Mouse (Mus musculus): ENCODE data around the gene Bcl2.

The Bcl2 gene

DNA sequence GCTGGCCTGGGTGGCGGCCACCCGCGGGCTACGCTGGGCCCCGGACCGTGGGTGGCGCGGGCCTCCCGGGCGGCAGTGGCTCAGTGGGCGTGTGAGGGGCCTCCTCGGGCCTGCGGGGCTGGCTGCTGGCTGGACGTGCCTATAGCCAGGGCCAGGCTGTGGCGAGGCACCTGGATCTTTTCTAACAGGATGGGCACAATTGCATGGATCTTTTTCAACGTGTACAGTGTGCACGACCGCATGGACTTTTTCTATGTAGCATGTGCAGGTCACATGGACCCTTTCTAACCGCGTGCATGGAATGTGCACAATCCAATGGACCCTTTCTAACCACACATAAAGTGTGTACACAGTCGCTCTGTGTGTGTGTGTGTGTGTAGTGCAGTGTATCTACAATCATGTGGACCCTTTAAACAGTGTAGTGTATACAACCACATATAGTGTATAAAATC is 482 bp upstream of the Bcl2 start:
- DNase-seq (ENCODE audit: extremely low read depth, low read depth, low spot score), result no peak

DNA sequence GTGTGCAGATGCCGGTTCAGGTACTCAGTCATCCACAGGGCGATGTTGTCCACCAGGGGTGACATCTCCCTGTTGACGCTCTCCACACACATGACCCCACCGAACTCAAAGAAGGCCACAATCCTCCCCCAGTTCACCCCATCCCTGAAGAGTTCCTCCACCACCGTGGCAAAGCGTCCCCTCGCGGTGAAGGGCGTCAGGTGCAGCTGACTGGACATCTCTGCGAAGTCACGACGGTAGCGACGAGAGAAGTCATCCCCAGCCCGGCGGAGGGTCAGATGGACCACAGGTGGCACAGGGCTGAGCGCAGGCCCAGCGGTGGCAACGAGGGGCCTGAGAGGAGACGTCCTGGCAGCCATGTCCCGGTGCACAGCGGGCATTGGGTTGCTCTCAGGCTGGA is 1.7 kb downstream of the Bcl2 start:
- DNase-seq (ENCODE audit: extremely low read depth, low read depth, low spot score), result no peak

DNA sequence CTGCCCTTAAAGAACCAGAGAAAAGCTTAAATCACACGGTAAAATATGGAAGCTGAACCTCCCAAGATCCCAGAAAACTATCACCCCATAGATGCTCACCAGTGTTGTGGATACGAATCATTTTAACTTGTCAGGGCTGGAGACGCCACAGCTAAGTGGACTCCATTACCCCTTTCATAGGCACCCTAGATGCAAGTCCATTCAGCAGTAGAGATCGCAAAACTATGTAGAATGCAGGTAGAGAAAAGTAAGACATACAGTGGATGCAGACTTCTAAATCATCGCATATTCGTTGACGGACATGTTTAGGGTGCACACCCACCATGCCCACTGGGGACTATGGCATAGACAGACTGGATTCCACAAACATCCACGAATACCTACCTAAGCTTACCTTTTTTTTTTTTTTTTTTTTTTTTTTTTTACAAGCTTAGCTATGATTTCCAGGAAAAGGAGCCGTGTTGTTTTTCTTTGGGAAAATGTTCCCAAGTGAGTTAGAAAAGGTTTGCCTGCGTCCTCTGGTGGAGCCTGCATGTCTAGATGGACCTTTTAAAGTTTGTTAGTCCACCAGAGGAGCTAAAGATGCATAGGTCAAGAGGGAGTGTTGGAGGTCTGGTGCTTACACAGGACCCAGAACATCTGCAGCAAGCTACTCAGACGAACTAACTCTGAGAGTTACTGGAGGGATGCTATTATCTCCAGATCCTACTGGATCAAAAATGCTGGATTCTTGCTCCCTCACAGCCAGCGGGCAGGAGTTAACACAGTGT is 2.5 kb downstream of the Bcl2 start:
- DNase-seq (ENCODE audit: extremely low read depth, low read depth, low spot score), result no peak

DNA sequence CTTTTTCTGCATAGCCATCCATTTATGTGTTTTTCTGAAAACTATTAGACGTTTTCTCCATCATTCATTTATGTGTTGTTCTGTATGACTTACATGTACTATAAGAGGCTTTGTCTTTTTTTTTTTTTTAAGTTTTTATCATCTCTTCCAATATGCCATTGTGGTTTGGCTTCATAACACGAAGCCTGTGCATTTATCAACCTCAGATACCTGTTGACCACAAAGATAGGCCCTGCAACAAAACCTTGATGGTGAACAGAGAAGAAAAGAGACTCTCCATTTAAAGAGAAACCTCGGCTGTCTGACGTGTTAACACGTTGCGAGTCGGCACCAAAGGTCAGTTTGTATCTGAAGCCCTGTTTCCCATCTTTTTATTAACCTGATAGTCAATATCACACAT is 3.9 kb downstream of the Bcl2 start:
- DNase-seq (ENCODE audit: extremely low read depth, low read depth, low spot score), result no peak

DNA sequence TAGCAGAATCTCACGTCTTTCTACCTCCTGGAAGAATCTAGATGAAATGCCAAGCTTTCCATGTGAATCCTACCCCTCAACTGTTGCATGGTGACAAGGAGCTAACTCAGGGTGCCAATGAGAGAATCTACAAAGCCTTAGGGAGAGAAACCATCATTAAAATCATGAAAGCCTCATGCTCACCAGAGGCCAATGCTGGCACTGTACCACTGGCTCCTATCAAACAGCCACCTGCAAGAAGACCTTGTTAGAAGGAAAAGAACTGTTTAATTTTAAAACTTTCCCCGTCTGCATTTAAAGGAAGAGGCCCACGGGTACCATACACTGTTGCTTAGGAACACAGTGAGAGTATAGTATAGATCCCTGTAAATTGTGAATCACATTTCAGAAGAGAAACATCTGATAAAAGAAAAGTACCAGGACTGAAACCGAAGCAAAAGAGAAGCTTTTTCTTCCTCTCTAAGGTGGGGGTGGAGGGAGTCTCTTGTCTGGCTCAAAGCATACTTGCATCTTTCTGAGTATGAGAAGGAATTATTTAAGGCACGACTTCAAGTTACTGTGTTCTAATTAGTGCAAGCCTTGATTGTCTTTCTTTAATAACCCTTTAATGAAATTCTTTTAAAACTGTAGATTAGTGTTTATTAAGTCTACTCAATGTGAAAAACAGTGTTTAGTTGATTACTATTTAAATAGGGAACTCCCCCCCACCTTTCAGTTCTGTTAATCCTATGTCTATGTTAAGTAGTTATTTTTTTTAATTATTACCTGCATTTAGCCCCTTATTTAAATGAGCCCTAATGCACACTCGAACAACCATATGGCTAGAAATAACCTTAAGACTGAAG is 6.8 kb downstream of the Bcl2 start:
- DNase-seq (ENCODE audit: extremely low read depth, low read depth, low spot score), result no peak

DNA sequence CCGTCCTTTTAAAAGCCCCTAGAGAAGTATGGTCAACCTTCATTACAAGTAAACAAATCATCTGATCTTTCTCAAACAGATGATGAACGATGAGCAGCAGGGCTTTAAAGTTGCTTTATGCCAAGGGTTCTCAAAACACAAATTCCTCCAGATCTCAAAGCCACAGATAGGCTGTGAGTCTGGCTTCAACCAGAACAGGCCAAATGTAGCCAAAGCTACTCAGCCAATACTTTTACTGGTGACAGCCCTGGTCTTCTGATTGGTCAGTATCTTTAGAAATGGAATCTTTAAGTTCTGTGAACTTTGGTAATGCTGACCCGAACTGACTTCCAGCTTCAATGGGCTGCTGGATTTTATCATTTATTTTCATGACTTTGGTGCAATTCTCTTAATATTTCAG is 10.9 kb downstream of the Bcl2 start:
- DNase-seq (ENCODE audit: extremely low read depth, low read depth, low spot score), result no peak

DNA sequence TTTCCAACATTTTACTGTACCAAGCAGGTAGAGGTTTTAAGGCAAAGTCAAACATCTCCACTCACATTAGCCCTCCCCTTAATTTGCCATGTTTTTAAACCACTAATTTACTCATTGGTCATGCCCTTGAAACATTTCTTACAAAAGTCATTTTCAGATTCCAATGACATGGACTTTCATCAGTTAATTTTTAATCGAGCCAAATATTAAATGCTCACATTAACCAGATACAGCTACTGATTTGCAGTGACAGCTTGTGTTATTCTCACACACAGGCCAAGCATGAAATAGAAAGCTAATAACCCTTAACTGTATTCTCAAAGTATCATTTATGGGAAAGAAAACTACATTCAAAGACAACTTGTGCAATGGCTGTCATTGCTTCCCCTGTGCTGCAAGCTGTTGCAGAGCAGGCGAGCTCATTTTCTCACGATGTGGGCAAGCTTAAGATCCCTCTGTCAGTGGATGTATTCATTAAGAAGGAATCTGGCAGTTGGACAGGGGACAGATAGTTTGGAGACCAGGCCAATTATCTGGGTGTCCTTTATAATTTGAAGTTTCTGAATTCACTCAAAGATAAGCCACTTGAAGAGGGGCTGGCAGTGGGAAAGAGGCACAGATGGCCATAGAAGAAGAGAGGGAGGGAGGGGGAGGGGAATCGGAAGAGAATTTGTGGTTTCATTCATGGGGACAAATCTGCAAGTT is 11.5 kb downstream of the Bcl2 start:
- no peak for DNase-seq (ENCODE audit: extremely low read depth, low read depth, low spot score)

DNA sequence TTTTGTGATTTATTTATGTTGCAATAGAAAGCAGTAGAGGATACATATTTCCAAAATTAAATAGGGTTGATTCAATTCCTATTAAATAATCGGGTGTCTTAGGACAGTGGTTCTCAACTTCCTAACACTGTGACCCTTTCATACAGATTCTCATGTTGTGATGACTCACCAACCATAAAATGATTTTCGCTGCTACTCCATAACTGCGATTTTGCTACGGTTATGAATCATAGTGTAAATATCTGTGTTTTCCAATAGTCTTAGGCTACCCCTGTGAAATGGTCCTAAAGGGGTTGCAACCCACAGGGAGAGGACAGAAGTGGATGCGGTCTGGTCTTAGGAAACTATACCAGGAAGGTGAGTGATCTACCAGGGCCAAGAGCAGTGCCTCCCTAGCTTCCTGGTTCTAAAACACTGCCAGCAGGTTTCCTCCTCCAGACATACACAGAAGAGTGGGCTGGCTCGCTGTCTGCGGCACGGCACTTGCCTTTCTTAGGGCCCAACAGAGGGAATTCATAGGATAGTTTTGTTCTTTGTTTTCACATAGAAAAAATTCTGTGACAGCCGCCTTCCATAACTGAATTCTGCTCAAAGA is 13.5 kb downstream of the Bcl2 start:
- no peak for DNase-seq (ENCODE audit: extremely low read depth, low read depth, low spot score)

DNA sequence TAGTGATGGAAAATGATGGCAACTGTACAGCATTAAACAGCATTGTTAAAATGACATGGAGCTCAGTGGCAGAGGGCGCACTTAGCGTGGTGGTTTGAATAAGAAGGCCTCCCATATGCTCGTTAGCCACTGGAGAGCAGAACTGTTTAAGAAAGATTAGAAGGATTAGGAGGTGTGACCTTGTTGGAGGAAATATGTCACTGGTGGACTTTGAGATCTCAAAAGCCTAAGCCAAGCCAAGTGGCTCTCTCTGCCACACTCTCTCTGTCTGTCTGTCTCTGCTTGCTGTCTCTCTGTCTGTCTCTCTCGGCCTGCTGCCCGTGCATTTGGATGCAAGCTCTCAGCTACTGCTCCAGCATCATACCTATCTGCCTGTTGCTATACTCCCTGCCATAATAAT is 17.6 kb downstream of the Bcl2 start:
- no peak for DNase-seq (ENCODE audit: extremely low read depth, low read depth, low spot score)

DNA sequence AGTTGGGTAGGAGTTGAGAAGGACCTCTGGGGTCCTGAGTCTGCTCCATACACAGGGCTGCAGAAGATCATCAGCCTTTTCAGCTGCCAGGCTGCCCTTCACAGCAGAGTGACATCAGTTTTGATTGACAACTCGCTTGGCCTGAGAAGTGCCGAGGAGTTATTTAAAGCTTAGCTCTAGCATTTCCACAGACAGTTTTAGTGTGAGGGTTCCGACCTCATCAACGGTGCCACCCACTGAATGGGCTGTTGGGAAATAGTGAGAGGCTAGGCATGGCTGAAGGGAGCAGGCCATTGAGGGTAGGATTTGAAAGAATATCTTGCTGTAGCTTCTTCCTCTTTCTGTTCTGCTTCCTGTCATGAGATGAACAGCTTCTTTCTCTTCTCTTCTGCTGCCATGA is 18.4 kb downstream of the Bcl2 start:
- DNase-seq (ENCODE audit: extremely low read depth, low read depth, low spot score), result no peak

DNA sequence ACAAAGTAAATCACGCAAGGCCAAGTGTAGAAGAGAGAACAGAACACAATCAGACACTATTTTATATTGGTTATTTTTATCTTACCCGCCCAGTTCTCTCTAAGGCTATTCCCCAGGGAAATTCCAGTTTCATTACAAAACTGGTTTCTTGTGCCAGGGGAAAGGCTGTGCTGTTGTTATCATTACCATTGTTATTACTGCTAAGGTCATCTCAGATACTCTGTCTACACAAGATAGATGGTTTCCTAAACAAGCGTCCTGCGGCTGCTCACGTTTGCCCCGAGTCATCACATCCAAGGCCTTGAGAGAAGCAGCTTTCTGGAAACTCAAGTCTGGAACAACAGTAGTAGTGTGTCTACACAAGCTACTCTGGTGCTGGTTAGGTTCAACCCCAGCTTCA is 19.8 kb downstream of the Bcl2 start:
- DNase-seq (ENCODE audit: extremely low read depth, low read depth, low spot score), result no peak

DNA sequence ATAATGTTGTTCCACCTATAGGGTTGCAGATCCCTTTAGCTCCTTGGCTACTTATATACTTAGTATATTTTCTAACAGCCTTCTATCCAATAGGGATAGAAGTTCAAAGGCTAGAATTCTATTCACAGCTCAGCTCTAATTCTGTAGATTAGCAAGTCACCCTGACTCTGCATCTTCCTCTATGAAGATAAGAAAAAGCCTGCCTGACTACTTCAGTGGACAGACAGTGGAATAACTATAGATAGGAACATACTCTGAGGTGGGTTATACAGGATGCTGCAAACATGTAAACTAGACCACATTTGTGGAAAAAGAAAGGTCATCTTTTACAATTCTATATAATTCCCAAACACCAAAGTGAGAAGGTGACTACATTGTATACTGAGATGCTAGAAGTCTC is 21.5 kb downstream of the Bcl2 start:
- no peak for DNase-seq (ENCODE audit: extremely low read depth, low read depth, low spot score)

DNA sequence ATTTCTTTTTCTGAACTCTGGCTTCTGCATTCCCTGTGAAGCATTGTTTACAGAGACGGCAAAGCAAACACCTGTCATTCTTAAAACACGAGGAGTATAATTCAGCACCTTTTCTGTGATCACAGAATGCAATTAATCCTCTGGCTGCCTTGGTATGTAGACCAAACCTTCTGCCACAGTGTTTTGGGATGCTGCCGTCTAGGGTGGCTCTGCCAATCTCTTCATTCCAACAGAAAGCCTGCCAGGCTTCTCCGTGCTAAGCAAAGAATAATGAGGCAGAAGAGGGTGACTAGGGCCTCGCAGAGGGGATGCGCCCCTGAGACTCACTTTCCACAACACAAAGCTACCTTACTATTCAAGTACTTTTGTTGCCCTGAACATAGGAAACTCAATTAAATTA is 23.2 kb downstream of the Bcl2 start:
- DNase-seq (ENCODE audit: extremely low read depth, low read depth, low spot score), result no peak

DNA sequence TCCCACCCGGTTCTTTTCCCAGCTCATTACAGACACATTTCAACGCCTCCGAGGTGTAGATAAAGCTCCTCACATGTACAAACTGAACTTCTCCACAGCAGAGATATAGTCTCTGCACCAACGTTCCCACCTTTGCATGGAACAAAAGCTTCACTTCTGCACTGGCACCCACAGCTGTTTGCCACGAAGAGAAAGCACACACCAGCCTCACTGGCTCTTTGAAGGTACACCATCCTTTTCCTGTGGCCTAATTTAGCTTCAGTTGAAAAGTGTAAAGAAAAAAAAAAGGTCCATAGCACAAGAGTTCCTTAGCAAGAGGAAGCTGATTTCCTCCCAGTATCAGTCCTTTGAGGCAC is 25.9 kb downstream of the Bcl2 start:
- no peak for DNase-seq (ENCODE audit: extremely low read depth, low read depth, low spot score)

DNA sequence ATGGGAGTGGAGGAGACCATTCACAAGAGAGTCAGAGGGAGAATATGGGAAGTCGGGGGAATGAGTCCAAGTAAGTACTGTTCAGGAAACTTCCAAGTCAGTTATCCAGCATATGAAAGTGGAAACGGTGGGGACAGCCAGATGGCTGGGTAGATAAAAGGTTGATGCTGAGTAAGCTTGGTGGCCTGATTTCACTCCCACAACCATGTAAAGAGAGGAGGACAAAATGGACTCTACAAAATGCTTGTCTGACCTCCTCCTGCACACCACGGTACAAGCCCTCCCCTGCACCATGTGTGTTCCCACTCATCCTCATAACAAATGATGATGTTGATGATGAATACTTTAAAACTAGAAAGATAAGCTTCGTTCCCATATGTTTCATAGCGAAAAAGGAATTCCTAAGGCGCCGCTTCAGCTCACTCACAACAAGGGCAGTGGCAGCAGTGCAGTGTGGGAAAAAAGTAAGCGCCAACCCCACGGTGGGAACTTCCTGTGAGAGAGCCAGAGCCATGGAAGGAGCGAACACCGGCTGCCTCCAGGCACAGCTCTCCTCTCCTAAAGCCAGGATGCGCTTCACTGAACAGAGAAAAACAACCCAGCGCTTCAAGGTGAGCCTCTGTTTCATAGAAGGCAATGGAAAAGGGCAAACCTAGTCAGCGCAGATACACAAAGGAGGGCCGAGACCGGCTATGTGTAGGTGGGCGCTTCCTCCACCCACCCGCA is 26.5 kb downstream of the Bcl2 start:
- no peak for DNase-seq (ENCODE audit: extremely low read depth, low read depth, low spot score)

DNA sequence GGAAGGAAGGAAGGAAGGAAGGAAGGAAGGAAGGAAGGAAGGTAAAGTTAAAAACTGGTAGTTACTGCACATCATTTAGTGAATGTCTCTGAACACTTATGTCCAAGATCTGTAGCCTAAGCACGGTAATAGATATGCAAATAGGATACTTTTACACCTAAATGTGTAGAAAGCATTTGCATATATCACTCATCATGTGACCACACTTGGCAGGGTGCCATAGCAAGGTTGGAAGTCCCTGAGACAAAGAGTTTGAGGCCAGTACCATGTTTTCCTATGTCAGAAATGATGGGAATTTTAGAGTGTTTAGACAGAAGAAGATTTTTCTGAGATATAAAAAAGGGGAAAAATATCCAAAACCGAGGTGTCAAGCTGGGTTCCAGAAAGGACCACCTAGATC is 28.4 kb downstream of the Bcl2 start:
- no peak for DNase-seq (ENCODE audit: extremely low read depth, low read depth, low spot score)

DNA sequence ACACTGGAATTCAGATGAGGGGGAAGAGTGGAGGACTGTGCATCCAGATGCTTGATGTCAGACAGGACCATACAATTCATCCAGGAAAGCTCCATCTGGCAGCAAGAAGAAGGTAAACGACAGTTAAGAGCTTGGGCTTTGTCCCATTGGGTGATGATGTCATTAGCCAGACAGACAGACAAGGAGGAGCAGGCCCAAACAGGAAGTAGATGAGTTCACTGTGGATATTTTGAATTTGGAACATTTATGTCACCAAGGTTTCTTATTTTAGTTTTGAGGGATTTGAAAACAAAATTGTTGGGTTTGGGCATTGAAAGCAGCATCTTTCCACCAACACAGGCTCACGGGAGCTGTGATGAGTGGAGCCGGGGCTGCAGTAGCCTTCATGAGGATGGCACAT is 29.5 kb downstream of the Bcl2 start:
- DNase-seq (ENCODE audit: extremely low read depth, low read depth, low spot score), result no peak

DNA sequence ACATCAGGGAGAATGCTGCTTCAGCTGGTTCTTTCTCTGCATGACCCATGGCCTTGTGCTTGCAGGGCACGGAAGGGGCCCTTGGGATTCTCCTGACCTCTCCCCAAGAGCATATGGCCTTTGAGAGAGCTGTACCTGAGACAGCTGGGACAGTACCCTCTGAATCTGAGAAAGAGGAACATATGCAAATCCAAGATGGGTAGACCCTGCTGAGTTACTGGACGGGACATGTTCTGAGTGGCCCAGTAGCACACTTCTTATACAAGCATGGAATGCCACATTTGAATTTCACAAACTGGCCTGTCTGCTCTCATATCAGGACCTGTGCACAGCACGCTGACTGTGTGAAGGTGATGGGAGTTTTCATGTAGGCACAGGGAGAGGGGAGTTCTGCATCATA is 31.2 kb downstream of the Bcl2 start:
- DNase-seq (ENCODE audit: extremely low read depth, low read depth, low spot score), result no peak

DNA sequence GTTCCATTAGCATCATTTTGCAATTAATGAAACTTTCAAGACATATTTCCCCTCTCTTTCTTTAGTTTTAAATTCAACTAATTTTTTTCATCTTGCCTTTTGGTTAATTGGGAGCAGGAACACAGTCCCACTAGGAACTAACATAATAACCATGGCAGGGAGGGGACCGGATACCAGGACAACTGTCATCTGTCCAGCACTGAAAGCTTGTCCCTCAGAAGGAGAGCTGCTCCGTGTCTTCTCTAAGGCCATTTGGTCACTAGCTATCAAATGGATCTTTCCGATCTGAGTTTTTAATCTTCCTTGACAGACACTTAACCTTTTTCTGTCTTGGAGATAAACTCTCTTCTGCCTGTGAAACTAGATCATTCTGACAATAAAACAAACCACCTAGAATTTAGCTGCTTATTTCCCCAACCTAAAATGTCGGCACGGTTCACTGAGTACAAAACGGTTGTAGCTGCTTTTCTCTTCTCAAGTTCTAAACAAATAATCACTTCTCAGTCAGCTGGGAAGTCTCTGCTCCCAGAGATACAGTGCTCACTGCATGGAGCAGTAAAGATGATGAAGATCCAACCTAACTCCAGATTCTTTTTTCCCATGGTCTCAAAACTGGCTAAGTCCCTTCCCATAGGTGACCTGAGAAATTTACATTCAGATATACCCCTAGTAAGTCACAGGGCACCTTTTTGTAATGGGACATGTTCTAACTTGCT is 34.1 kb downstream of the Bcl2 start:
- no peak for DNase-seq (ENCODE audit: extremely low read depth, low read depth, low spot score)

DNA sequence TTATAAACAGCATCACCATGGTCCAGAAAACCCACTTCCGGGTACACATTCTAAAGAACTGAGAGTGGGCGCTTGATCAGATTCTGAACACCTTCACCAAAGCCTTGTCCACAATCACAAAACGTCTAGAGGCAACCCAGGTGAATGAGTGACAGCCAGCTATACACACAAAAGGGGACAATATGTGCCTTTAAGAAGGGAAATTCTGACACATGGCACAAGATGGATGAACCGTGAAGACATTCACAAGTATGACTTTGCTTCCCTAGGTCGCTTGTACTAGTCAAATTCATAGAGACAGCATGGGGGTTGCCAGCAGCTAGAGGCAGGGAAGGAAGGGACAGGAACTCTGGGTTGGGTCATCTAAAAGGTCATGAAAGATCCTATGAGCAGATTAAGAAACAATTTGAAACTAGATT is 36.0 kb downstream of the Bcl2 start:
- DNase-seq (ENCODE audit: extremely low read depth, low read depth, low spot score), result no peak
